10 mouse cellular contexts compared by ENCODE assay signal in genomic region chr11:69134622-69134968, GRCm38 (mm10). TPM values are rescaled to one million over a fixed set of nuclear protein-coding genes. Genes with fewer than 3 reads are reported as not detected.
DNase-seq lines count a peak whose midpoint lies in the region; ATAC-seq and TF ChIP-seq lines count a peak whose summit lies in the region.
"Had no signal": no experiment of that assay in that cellular context is flagged by ENCODE, and none has a peak within 500 bp of the region (broad histone marks: within the 10 kb centered on the region; RNA-seq: fewer than 3 reads in every experiment).

No protein-coding gene starts in this region.

- TF ChIP-seq CTCF in gastrocnemius, adult 2 months (IDR thresholded peaks at IDR 0.05), result no peak

- no peaks in the 10 kb centered on the region for H3K9me3 ChIP-seq in neural tube, embryonic 11.5 days (ENCODE audit: control insufficient read depth, low read length)
- H3K9me3 ChIP-seq in liver, embryonic 12.5 days (replicated peaks), result no peaks in the 10 kb centered on the region

- 0 out of 2 replicates have a peak, but pooled peaks cover 3% of the 10 kb centered on the region for H3K27me3 ChIP-seq in neural tube, embryonic 11.5 days (ENCODE audit: control insufficient read depth, insufficient read depth, low read length)
- peaks cover 38% of the 10 kb centered on the region for H3K27me3 ChIP-seq in liver, embryonic 12.5 days (replicated peaks)

- peak overlapping the region; percentile 51 for H3K4me2 ChIP-seq in neural tube, embryonic 11.5 days (ENCODE audit: low read depth)
- H3K4me2 ChIP-seq in liver, embryonic 12.5 days, result peak overlapping the region; percentile 67

- no peak for ATAC-seq in neural tube, embryonic 11.5 days (ENCODE audit: insufficient read depth, low FRiP score, low TSS enrichment)
- ATAC-seq in liver, embryonic 12.5 days, result peak; percentile 41; the same call in 1 of the 2 replicates

- whole genome bisulfite sequencing in neural tube, embryonic 11.5 days, result 29% methylated on average over 8 of the region's 8 CpGs
- 37% methylated on average over 8 of the region's 8 CpGs for WGBS in liver, embryonic 12.5 days (ENCODE audit: insufficient replicate concordance)

- no peaks in the 10 kb centered on the region for H3K36me3 ChIP-seq in neural tube, embryonic 11.5 days (ENCODE audit: control insufficient read depth, insufficient read depth, low read length)
- H3K36me3 ChIP-seq in liver, embryonic 12.5 days, result no peaks in the 10 kb centered on the region

- DNase-seq in gastrocnemius, adult 2 months, result no peak
- DNase-seq in gastrocnemius, postnatal 4 days (ENCODE audit: low spot score in 2 of 2), result no peak
- DNase-seq in neural tube, embryonic 11.5 days (ENCODE audit: low spot score), result no peak
- DNase-seq in neural tube, embryonic 10.5 days (ENCODE audit: extremely low spot score, low spot score), result no peak
- DNase-seq in layer of hippocampus, postnatal 14 days (ENCODE audit: low spot score in 2 of 2), result no peak
- DNase-seq in left cerebral cortex, postnatal 25 days (ENCODE audit: low spot score in 2 of 2), result no peak
- no peak for DNase-seq in retina, postnatal 1 day

- H3K9ac ChIP-seq in neural tube, embryonic 11.5 days (ENCODE audit: low read length), result no peak overlapping the region
- no peak overlapping the region for H3K9ac ChIP-seq in liver, embryonic 12.5 days

- H3K27ac ChIP-seq in gastrocnemius, adult 2 months, result no peak overlapping the region
- no peak overlapping the region for H3K27ac ChIP-seq in neural tube, embryonic 11.5 days (ENCODE audit: low read depth, low read length)
- H3K27ac ChIP-seq in liver, embryonic 12.5 days, result no peak overlapping the region

- H3K4me1 ChIP-seq in neural tube, embryonic 11.5 days (ENCODE audit: control insufficient read depth, insufficient read depth, low read length), result no peaks in the 10 kb centered on the region
- peaks cover 14% of the 10 kb centered on the region for H3K4me1 ChIP-seq in liver, embryonic 12.5 days

- intact Hi-C loops in gastrocnemius, adult 2 months (cut with DNase I), result no loop called here
- intact Hi-C loops in left cerebral cortex, postnatal 25 days (cut with DNase I), result no loop called here

- H3K4me3 ChIP-seq in gastrocnemius, adult 2 months, result peak overlapping the region; percentile 71
- peak overlapping the region; percentile 29 for H3K4me3 ChIP-seq in neural tube, embryonic 11.5 days (ENCODE audit: low read depth, low read length)
- peak overlapping the region; percentile 45 for H3K4me3 ChIP-seq in liver, embryonic 12.5 days

RNA-seq across cellular contexts. Expression of gene Aloxe3, which starts 8.9 kb away (rescaled TPM):
- not detected for total RNA-seq in gastrocnemius, adult 2 months (2021)
- total RNA-seq in gastrocnemius, postnatal 4 days (2021), result under 1 TPM in 1 of 2 experiments, not detected in 1; 0.23 TPM
- polyA plus RNA-seq in neural tube, embryonic 11.5 days (2014; fragmentation: Nextera tagmentation; extraction: Ambion mirVana), result 0.08 and 0.66 TPM in 2 replicates
- not detected in 2 replicates for polyA plus RNA-seq in liver, embryonic 12.5 days (2016; fragmentation: Nextera tagmentation; extraction: Ambion mirVana)
- 1 to 10 TPM; 2.9 to 5.7 TPM for total RNA-seq in layer of hippocampus, postnatal 14 days (2021)
- total RNA-seq in left cerebral cortex, postnatal 25 days (2021), result 1 to 10 TPM; 3.1 to 6.4 TPM

RNA-seq across cellular contexts. Expression of gene 9130213A22Rik, which starts 12.2 kb away (rescaled TPM):
- total RNA-seq in gastrocnemius, adult 2 months (2021), result under 1 TPM in 1 of 2 experiments, not detected in 1; 0.20 TPM
- total RNA-seq in gastrocnemius, postnatal 4 days (2021), result under 1 TPM; 0.29 to 0.56 TPM
- polyA plus RNA-seq in neural tube, embryonic 11.5 days (2014; fragmentation: Nextera tagmentation; extraction: Ambion mirVana), result 0.24 TPM in 1 of 2 replicates, not detected in the other
- polyA plus RNA-seq in liver, embryonic 12.5 days (2016; fragmentation: Nextera tagmentation; extraction: Ambion mirVana), result 0.14 TPM in 1 of 2 replicates, not detected in the other
- total RNA-seq in layer of hippocampus, postnatal 14 days (2021), result under 1 TPM; 0.88 to 0.95 TPM
- 1 to 10 TPM in 1 of 2 experiments, under 1 TPM in 1; 0.44 to 1.1 TPM for total RNA-seq in left cerebral cortex, postnatal 25 days (2021)

RNA-seq across cellular contexts. Expression of gene Hes7, which starts 14.4 kb away (rescaled TPM):
- not detected for total RNA-seq in gastrocnemius, adult 2 months (2021)
- under 1 TPM; 0.34 to 0.54 TPM for total RNA-seq in gastrocnemius, postnatal 4 days (2021)
- polyA plus RNA-seq in neural tube, embryonic 11.5 days (2014; fragmentation: Nextera tagmentation; extraction: Ambion mirVana), result 0.33 TPM in 1 of 2 replicates, not detected in the other
- 0.44 and 0.46 TPM in 2 replicates for polyA plus RNA-seq in liver, embryonic 12.5 days (2016; fragmentation: Nextera tagmentation; extraction: Ambion mirVana)
- under 1 TPM; 0.46 to 0.62 TPM for total RNA-seq in layer of hippocampus, postnatal 14 days (2021)
- under 1 TPM; 0.39 to 0.48 TPM for total RNA-seq in left cerebral cortex, postnatal 25 days (2021)

RNA-seq across cellular contexts. Expression of gene Alox12b, which starts 22.2 kb away (rescaled TPM):
- not detected for total RNA-seq in gastrocnemius, adult 2 months (2021)
- not detected for total RNA-seq in gastrocnemius, postnatal 4 days (2021)
- polyA plus RNA-seq in neural tube, embryonic 11.5 days (2014; fragmentation: Nextera tagmentation; extraction: Ambion mirVana), result not detected in 2 replicates
- not detected in 2 replicates for polyA plus RNA-seq in liver, embryonic 12.5 days (2016; fragmentation: Nextera tagmentation; extraction: Ambion mirVana)
- under 1 TPM; 0.65 to 0.95 TPM for total RNA-seq in layer of hippocampus, postnatal 14 days (2021)
- total RNA-seq in left cerebral cortex, postnatal 25 days (2021), result 1 to 10 TPM; 3.1 to 6.6 TPM
- total RNA-seq: adrenal gland, postnatal 4 days had no signal
- polyA plus RNA-seq: C2C12 had no signal

RNA-seq across cellular contexts. Expression of gene Per1, which starts 39.6 kb away (rescaled TPM):
- 10 to 100 TPM; 68.2 to 76.8 TPM for total RNA-seq in gastrocnemius, adult 2 months (2021)
- 10 to 100 TPM; 32.1 to 49.3 TPM for total RNA-seq in gastrocnemius, postnatal 4 days (2021)
- polyA plus RNA-seq in neural tube, embryonic 11.5 days (2014; fragmentation: Nextera tagmentation; extraction: Ambion mirVana), result 10.7 and 10.9 TPM in 2 replicates
- polyA plus RNA-seq in liver, embryonic 12.5 days (2016; fragmentation: Nextera tagmentation; extraction: Ambion mirVana), result 2.5 and 4.0 TPM in 2 replicates
- 10 to 100 TPM; 84.4 to 86.8 TPM for total RNA-seq in layer of hippocampus, postnatal 14 days (2021)
- 100 to 1,000 TPM in 1 of 2 experiments, 10 to 100 TPM in 1; 98.9 to 108 TPM for total RNA-seq in left cerebral cortex, postnatal 25 days (2021)
